Comparison of ENCODE assay signal across 17 mouse cellular contexts in genomic region chr13:24882411-24882810, GRCm38 (mm10). TPM values are rescaled to one million over a fixed set of nuclear protein-coding genes. Genes with fewer than 3 reads are reported as not detected.
DNase-seq lines count a peak whose midpoint lies in the region; TF ChIP-seq lines count a peak whose summit lies in the region.
"Had no signal": no experiment of that assay in that cellular context is flagged by ENCODE, and none has a peak within 500 bp of the region (broad histone marks: within the 10 kb centered on the region; RNA-seq: fewer than 3 reads in every experiment).

No protein-coding gene starts in this region.

- H3K4me1 ChIP-seq in lung, adult 2 months (ENCODE audit: control insufficient read depth, insufficient read depth, low read length) = no peaks in the 10 kb centered on the region
- H3K4me1 ChIP-seq: hindbrain, embryonic 12.5 days; midbrain, embryonic 15.5 days had no signal

- TF ChIP-seq POLR2A in lung, adult 2 months (IDR thresholded peaks at IDR 0.05; ENCODE audit: borderline replicate concordance, extremely low read depth, low read depth, low read length) = no peak

- TF ChIP-seq CTCF in lung, adult 2 months (IDR thresholded peaks at IDR 0.05; ENCODE audit: insufficient read depth, low read length) = no peak

- intact Hi-C loops in heart, postnatal 10 days (cut with DNase I) = loop anchor here (2.0 kb wide), 1 partner anchor 40 kb away; no protein-coding TSS in a partner anchor

- DNase-seq in heart, postnatal 10 days = peak; percentile 29 to 44
- DNase-seq in heart, adult 9 months (ENCODE audit: low spot score in 2 of 2) = no peak
- DNase-seq in lung, adult 2 months = peak; percentile 8
- no peak for DNase-seq in lung, postnatal 25 days (ENCODE audit: low spot score)
- peak; percentile 52 for DNase-seq in kidney, postnatal 14 days
- DNase-seq in thymus, postnatal 25 days = peak; percentile 20
- DNase-seq in MN1 (ENCODE audit: low spot score) = no peak
- DNase-seq: adrenal gland, postnatal 25 days; cerebellum, adult 11 months; embryo, embryonic 11 days; liver; retina, postnatal 1 day had no signal

- WGBS in lung, adult 2 months = 93% methylated on average over 6 of the region's 6 CpGs

- no peak overlapping the region for H3K4me3 ChIP-seq in lung, adult 2 months (replicated peaks; ENCODE audit: extremely low read depth, low read depth, low read length)
- H3K4me3 ChIP-seq: erythroblast, embryonic 14.5 days; hindbrain, embryonic 12.5 days; midbrain, embryonic 15.5 days had no signal

RNA-seq across cellular contexts. Expression of gene D130043K22Rik, which starts 37.5 kb away (rescaled TPM):
- total RNA-seq in heart, postnatal 10 days (2021) = not detected
- 0.71 and 0.86 TPM in 2 replicates for polyA plus RNA-seq in lung, adult 2 months (2012; rRNA removed)
- polyA plus RNA-seq: erythroblast, embryonic 14.5 days; macrophage; spleen, adult 2 months had no signal

RNA-seq across cellular contexts. Expression of gene Tdp2, which starts 50.9 kb away (rescaled TPM):
- 10 to 100 TPM; 17.8 to 18.0 TPM for total RNA-seq in heart, postnatal 10 days (2021)
- polyA plus RNA-seq in lung, adult 2 months (2012; rRNA removed) = 8.9 and 12.7 TPM in 2 replicates

RNA-seq across cellular contexts. Expression of gene Acot13, which starts 51.1 kb away (rescaled TPM):
- 100 to 1,000 TPM; 282 to 297 TPM for total RNA-seq in heart, postnatal 10 days (2021)
- polyA plus RNA-seq in lung, adult 2 months (2012; rRNA removed) = 32.3 and 32.6 TPM in 2 replicates

RNA-seq across cellular contexts. Expression of gene Aldh5a1, which starts 55.0 kb away (rescaled TPM):
- total RNA-seq in heart, postnatal 10 days (2021) = 10 to 100 TPM; 16.4 to 18.9 TPM
- 3.8 TPM in 2 replicates for polyA plus RNA-seq in lung, adult 2 months (2012; rRNA removed)
- polyA plus RNA-seq: erythroblast, embryonic 14.5 days had no signal

Comparison
In these comparisons a context has a peak if more than half of its experiments do, and no peak if none do; other contexts are left out.
1. DNase-seq: peak in heart, postnatal 10 days (2 of 2), lung, adult 2 months (single experiment), kidney, postnatal 14 days (single experiment) and thymus, postnatal 25 days (single experiment); none in heart, adult 9 months (0 of 2), lung, postnatal 25 days (single experiment) and MN1 (single experiment).